Comparison of ENCODE assay signal across 8 mouse cellular contexts in genomic region chr2:118479550-118479909, GRCm38 (mm10). TPM values are rescaled to one million over a fixed set of nuclear protein-coding genes. Genes with fewer than 3 reads are reported as not detected.
DNase-seq lines count a peak whose midpoint lies in the region; ATAC-seq lines count a peak whose summit lies in the region.

Srp14 (minus strand) TSS chr2:118479711.

- H3K36me3 ChIP-seq in hindbrain, embryonic 16.5 days (ENCODE audit: control insufficient read depth, insufficient read depth, low read length) = peaks cover 12% of the 10 kb centered on the region
- H3K36me3 ChIP-seq in macrophage (ENCODE audit: inconsistent target) = peaks cover 23% of the 10 kb centered on the region; the same call in 1 of the 2 replicates

- peaks cover 14% of the 10 kb centered on the region for H3K4me1 ChIP-seq in hindbrain, embryonic 16.5 days (ENCODE audit: control insufficient read depth, insufficient read depth, low read depth, low read length)

- H3K27ac ChIP-seq in hindbrain, embryonic 16.5 days (ENCODE audit: low read depth, low read length) = peak within 1 kb of the TSS; percentile 85
- H3K27ac ChIP-seq in macrophage = peak within 1 kb of the TSS; percentile 5; the same call in 1 of the 2 replicates

- peak; percentile 91 for DNase-seq in WW6 (ENCODE audit: low read depth, low spot score)
- peak; percentile 75 to 89 for DNase-seq in cerebellum, postnatal 4 days (ENCODE audit: low spot score in 2 of 2)
- peak; percentile 92 for DNase-seq in gastrocnemius, adult 18-20 months (ENCODE audit: low spot score)
- DNase-seq in left cerebral cortex, adult 18-20 months (ENCODE audit: low spot score in 2 of 2) = peak; percentile 92 to 94
- DNase-seq in right cerebral cortex, adult 18-20 months = peak; percentile 95
- DNase-seq in urinary bladder, postnatal 10 days (ENCODE audit: low spot score) = peak; percentile 63

- peak within 1 kb of the TSS; percentile 93 for H3K9ac ChIP-seq in hindbrain, embryonic 16.5 days (ENCODE audit: low read depth, low read length)

- H3K4me2 ChIP-seq in hindbrain, embryonic 16.5 days (ENCODE audit: low read length) = peak within 1 kb of the TSS; percentile 89

- peak; percentile 98 for ATAC-seq in hindbrain, embryonic 16.5 days

- no peaks in the 10 kb centered on the region for H3K27me3 ChIP-seq in hindbrain, embryonic 16.5 days (replicated peaks; ENCODE audit: control insufficient read depth, insufficient read depth, low read length)

- H3K9me3 ChIP-seq in hindbrain, embryonic 16.5 days (ENCODE audit: control insufficient read depth, low read length) = no peaks in the 10 kb centered on the region

- under 1% methylated on average over 35 of the region's 35 CpGs for WGBS in hindbrain, embryonic 16.5 days
- under 1% methylated on average over 33 of the region's 35 CpGs for WGBS in macrophage (ENCODE audit: missing documents)

- peak within 1 kb of the TSS; percentile 90 for H3K4me3 ChIP-seq in hindbrain, embryonic 16.5 days (ENCODE audit: low read length)
- peak within 1 kb of the TSS; percentile 60 for H3K4me3 ChIP-seq in macrophage (ENCODE audit: inconsistent target)

- peaks cover 23% of the 10 kb centered on the region for H3K79me2 ChIP-seq in macrophage (ENCODE audit: inconsistent target)

RNA-seq across cellular contexts. Expression of gene Srp14, which starts in this region (rescaled TPM):
- 100 to 1,000 TPM; 131 to 142 TPM for total RNA-seq in gastrocnemius, adult 18-20 months (2021)
- polyA plus RNA-seq in hindbrain, embryonic 16.5 days (2015; fragmentation: Nextera tagmentation; extraction: Ambion mirVana) = 315 and 340 TPM in 2 replicates
- 100 to 1,000 TPM; 160 to 170 TPM for total RNA-seq in left cerebral cortex, adult 18-20 months (2021)
- total RNA-seq in macrophage (2018; cell fraction: chromatin; rRNA removed) = 10 to 100 TPM in 23 of 26 experiments, 1 to 10 TPM in 3; 3.8 to 49.4 (median 21.7) TPM
- total RNA-seq in macrophage (2018; cell fraction: cytosol; rRNA removed) = 100 to 1,000 TPM; 140 to 200 (median 168) TPM
- total RNA-seq in macrophage (2018; cell fraction: nucleus; rRNA removed) = 10 to 100 TPM; 21.8 to 67.6 (median 38.2) TPM
- polyA plus RNA-seq in macrophage (2018) = 197 to 252 TPM (median 250 TPM) in 3 replicates

Comparison
In these comparisons a context has a peak if more than half of its experiments do, and no peak if none do; other contexts are left out.
1. Peak in every context shown above with its lines: DNase-seq, ATAC-seq, H3K4me3 ChIP-seq and H3K27ac ChIP-seq.